Mouse (Mus musculus): ENCODE results near the gene Fbxl18.

Gene Fbxl18

GRCm38 (mm10) chr5:142823096-142824062 is 71.8 kb downstream of the Fbxl18 start:
- DNase-seq (ENCODE audit: low spot score in 2 of 2): peak in 1 of 2 experiments; percentile 67

GRCm38 (mm10) chr5:142822286-142823095 is 72.7 kb downstream of the Fbxl18 start:
- peak in 1 of 2 experiments; percentile 38 for DNase-seq (ENCODE audit: low spot score in 2 of 2)

GRCm38 (mm10) chr5:142821974-142822285 is 73.3 kb downstream of the Fbxl18 start:
- no peak for DNase-seq (ENCODE audit: low spot score in 2 of 2)

- DNase-seq (ENCODE audit: low spot score in 2 of 2): peak; percentile 70 to 85
These were observed 73.8 kb downstream of the Fbxl18 start for GRCm38 (mm10) chr5:142821266-142821973.

- DNase-seq (ENCODE audit: low spot score in 2 of 2): peak in 1 of 2 experiments; percentile 74
These were observed 74.7 kb downstream of the Fbxl18 start for GRCm38 (mm10) chr5:142820276-142821265.

GRCm38 (mm10) chr5:142819385-142820275 is 75.6 kb downstream of the Fbxl18 start:
- peak in 1 of 2 experiments; percentile 63 for DNase-seq (ENCODE audit: low spot score in 2 of 2)

- peak in 1 of 2 experiments; percentile 66 for DNase-seq (ENCODE audit: low spot score in 2 of 2)
These were observed 76.5 kb downstream of the Fbxl18 start for GRCm38 (mm10) chr5:142818435-142819360.

GRCm38 (mm10) chr5:142817524-142818434 is 77.4 kb downstream of the Fbxl18 start, which contains the start of gene Tnrc18:
Gene Tnrc18, minus strand, starts transcription at chr5:142817662.
- peak; percentile 99 to 100 for DNase-seq (ENCODE audit: low spot score in 2 of 2)
